Mouse (Mus musculus): ENCODE measurements around the gene Clcnka. TPM values are rescaled to one million over a fixed set of nuclear protein-coding genes. Genes with fewer than 3 reads are reported as not detected.

Clcnka gene
- polyA plus RNA-seq (2012; rRNA removed): 0.03 TPM in 1 of 2 replicates, not detected in the other

GRCm38 (mm10) chr4:141398545-141398944, at the start of gene Clcnka:
Gene Clcnka (minus strand): TSS chr4:141398724.
- no peak for DNase-seq
- Histone ChIP-seq H3K27ac (ENCODE audit: insufficient read depth, low read length) (no peak within 1 kb of the TSS), H3K27me3 (ENCODE audit: control insufficient read depth, insufficient read depth, low read length) (no peaks in the 10 kb centered on the region), H3K4me1 (ENCODE audit: control insufficient read depth, insufficient read depth, low read length) (no peaks in the 10 kb centered on the region), H3K4me3 (replicated peaks; ENCODE audit: insufficient read depth, low read depth, low read length) (no peak within 1 kb of the TSS)
- TF ChIP-seq POLR2A (IDR thresholded peaks at IDR 0.05; ENCODE audit: borderline replicate concordance, insufficient read depth, low read length) (no peak), CTCF (IDR thresholded peaks at IDR 0.05; ENCODE audit: borderline replicate concordance, insufficient read depth, low read depth, low read length) (no peak)
- 65% methylated on average over 12 of the region's 12 CpGs for WGBS

GRCm38 (mm10) chr4:141446211-141446610, 47.7 kb upstream of the Clcnka start:
- WGBS: 39% methylated on average over 7 of the region's 7 CpGs
- no peak for DNase-seq
- TF ChIP-seq POLR2A (IDR thresholded peaks at IDR 0.05; ENCODE audit: borderline replicate concordance, insufficient read depth, low read length): no peak
- TF ChIP-seq CTCF (IDR thresholded peaks at IDR 0.05; ENCODE audit: borderline replicate concordance, insufficient read depth, low read depth, low read length): no peak
- H3K4me1 ChIP-seq (ENCODE audit: control insufficient read depth, insufficient read depth, low read length): 0 out of 2 replicates have a peak, but pooled peaks cover 5% of the 10 kb centered on the region
- H3K4me3 ChIP-seq (replicated peaks; ENCODE audit: insufficient read depth, low read depth, low read length): no peak overlapping the region
- H3K27me3 ChIP-seq (ENCODE audit: control insufficient read depth, insufficient read depth, low read length): no peaks in the 10 kb centered on the region
- H3K27ac ChIP-seq (ENCODE audit: insufficient read depth, low read length): no peak overlapping the region

DNA sequence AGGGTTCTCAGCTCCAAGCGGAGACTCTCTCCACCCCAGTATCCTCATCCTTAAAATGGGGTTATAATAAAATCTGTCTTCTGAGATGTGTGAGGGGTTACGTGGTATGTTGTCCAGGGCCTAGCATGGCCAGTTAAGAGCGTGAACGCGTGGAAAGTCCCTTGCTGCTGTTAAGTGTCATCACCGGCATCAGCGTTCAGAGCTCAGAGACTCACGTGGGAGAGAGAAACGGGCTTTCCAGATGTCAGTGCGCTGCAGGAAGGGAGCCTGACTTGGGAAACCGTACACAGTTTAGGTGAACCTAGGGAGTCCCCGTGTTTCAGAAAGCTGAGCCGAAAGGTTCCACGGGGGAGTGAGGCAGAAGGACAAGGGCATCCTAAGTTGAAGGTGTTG, 46.8 kb upstream of the Clcnka start:
- no peaks in the 10 kb centered on the region for H3K27me3 ChIP-seq (ENCODE audit: control insufficient read depth, insufficient read depth, low read length)
- 0 out of 2 replicates have a peak, but pooled peaks cover 5% of the 10 kb centered on the region for H3K4me1 ChIP-seq (ENCODE audit: control insufficient read depth, insufficient read depth, low read length)
- DNase-seq: no peak
- TF ChIP-seq CTCF (IDR thresholded peaks at IDR 0.05; ENCODE audit: borderline replicate concordance, insufficient read depth, low read depth, low read length): no peak
- TF ChIP-seq POLR2A (IDR thresholded peaks at IDR 0.05; ENCODE audit: borderline replicate concordance, insufficient read depth, low read length): no peak
- no peak overlapping the region for H3K27ac ChIP-seq (ENCODE audit: insufficient read depth, low read length)
- peak overlapping the region; percentile 79 for H3K4me3 ChIP-seq (replicated peaks; ENCODE audit: insufficient read depth, low read depth, low read length)
- 7% methylated on average over 14 of the region's 14 CpGs for WGBS

- no peak within 1 kb of the TSS; the same call in 1 of the 2 replicates for H3K27ac ChIP-seq (ENCODE audit: insufficient read depth, low read length)
- H3K4me3 ChIP-seq (replicated peaks; ENCODE audit: insufficient read depth, low read depth, low read length): peak within 1 kb of the TSS; percentile 79
- WGBS: under 1% methylated on average over 98 of the region's 102 CpGs
- no peaks in the 10 kb centered on the region for H3K27me3 ChIP-seq (ENCODE audit: control insufficient read depth, insufficient read depth, low read length)
- H3K4me1 ChIP-seq (ENCODE audit: control insufficient read depth, insufficient read depth, low read length): 0 out of 2 replicates have a peak, but pooled peaks cover 5% of the 10 kb centered on the region
- peak; percentile 37; the same call in 1 of the 2 replicates for TF ChIP-seq POLR2A (IDR thresholded peaks at IDR 0.05; ENCODE audit: borderline replicate concordance, insufficient read depth, low read length)
- TF ChIP-seq CTCF (IDR thresholded peaks at IDR 0.05; ENCODE audit: borderline replicate concordance, insufficient read depth, low read depth, low read length): no peak
- peak; percentile 89 to 90 for DNase-seq
Measured at GRCm38 (mm10) chr4:141444451-141445327, 46.2 kb upstream of the Clcnka start, which contains the start of gene Zbtb17. Gene Zbtb17 (plus strand): TSS chr4:141444654.

GRCm38 (mm10) chr4:141443641-141444429, 45.3 kb upstream of the Clcnka start:
- 41% methylated on average over 11 of the region's 11 CpGs for WGBS
- TF ChIP-seq CTCF (IDR thresholded peaks at IDR 0.05; ENCODE audit: borderline replicate concordance, insufficient read depth, low read depth, low read length): no peak
- TF ChIP-seq POLR2A (IDR thresholded peaks at IDR 0.05; ENCODE audit: borderline replicate concordance, insufficient read depth, low read length): no peak
- Histone ChIP-seq H3K4me1 (ENCODE audit: control insufficient read depth, insufficient read depth, low read length) (0 out of 2 replicates have a peak, but pooled peaks cover 5% of the 10 kb centered on the region), H3K4me3 (replicated peaks; ENCODE audit: insufficient read depth, low read depth, low read length) (peak overlapping the region; percentile 79), H3K27ac (ENCODE audit: insufficient read depth, low read length) (no peak overlapping the region), H3K27me3 (ENCODE audit: control insufficient read depth, insufficient read depth, low read length) (no peaks in the 10 kb centered on the region)
- no peak for DNase-seq

GRCm38 (mm10) chr4:141440877-141441276, 42.4 kb upstream of the Clcnka start:
- Histone ChIP-seq H3K4me3 (replicated peaks; ENCODE audit: insufficient read depth, low read depth, low read length) (no peak overlapping the region), H3K27ac (ENCODE audit: insufficient read depth, low read length) (no peak overlapping the region), H3K27me3 (ENCODE audit: control insufficient read depth, insufficient read depth, low read length) (no peaks in the 10 kb centered on the region), H3K4me1 (ENCODE audit: control insufficient read depth, insufficient read depth, low read length) (0 out of 2 replicates have a peak, but pooled peaks cover 5% of the 10 kb centered on the region)
- no peak for DNase-seq
- TF ChIP-seq CTCF (IDR thresholded peaks at IDR 0.05; ENCODE audit: borderline replicate concordance, insufficient read depth, low read depth, low read length): no peak

DNA sequence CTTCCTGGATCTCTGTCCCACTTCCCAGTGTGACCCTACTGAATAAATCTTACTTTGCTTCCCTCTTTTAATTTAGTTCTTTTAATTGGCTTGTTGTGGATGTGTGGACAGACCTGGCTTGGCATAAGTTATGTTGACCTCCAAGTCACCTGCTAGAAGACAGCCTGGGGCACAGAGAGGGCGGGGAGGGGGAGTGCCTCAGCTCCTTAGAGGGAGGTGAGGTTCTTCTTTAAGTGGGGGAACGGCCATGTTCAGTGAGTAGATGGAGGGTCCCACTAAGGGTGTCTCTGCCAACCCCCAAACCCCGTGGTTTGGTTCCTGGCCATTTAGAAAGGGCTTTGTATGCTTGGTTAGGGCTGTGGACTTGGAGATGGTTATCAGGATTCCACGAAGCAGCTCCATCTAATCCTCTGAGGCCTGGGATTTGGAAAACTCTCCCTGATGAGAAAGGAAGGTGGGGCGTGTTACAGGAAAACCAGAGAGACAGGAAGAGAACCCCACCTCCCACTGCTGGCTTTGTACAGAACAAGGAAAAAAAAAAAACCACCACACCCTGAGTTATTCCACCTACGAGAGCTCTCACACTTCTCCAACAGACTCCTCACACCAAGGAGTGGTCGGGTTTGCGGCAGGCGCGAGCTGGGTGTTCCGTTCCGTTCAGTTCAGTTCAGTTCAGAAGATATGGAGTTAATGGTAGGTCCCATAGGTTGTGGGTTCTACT, 40.7 kb upstream of the Clcnka start:
- no peak overlapping the region for H3K27ac ChIP-seq (ENCODE audit: insufficient read depth, low read length)
- DNase-seq: no peak
- H3K4me3 ChIP-seq (replicated peaks; ENCODE audit: insufficient read depth, low read depth, low read length): no peak overlapping the region
- WGBS: 81% methylated on average over 12 of the region's 12 CpGs
- H3K4me1 ChIP-seq (ENCODE audit: control insufficient read depth, insufficient read depth, low read length): no peaks in the 10 kb centered on the region
- H3K27me3 ChIP-seq (ENCODE audit: control insufficient read depth, insufficient read depth, low read length): no peaks in the 10 kb centered on the region
- TF ChIP-seq POLR2A (IDR thresholded peaks at IDR 0.05; ENCODE audit: borderline replicate concordance, insufficient read depth, low read length) (no peak), CTCF (IDR thresholded peaks at IDR 0.05; ENCODE audit: borderline replicate concordance, insufficient read depth, low read depth, low read length) (no peak)
